ENCODE assay signal across 10 mouse cellular contexts in genomic region chr12:21511043-21511665, GRCm38 (mm10).
DNase-seq lines count a peak whose midpoint lies in the region; ATAC-seq and TF ChIP-seq lines count a peak whose summit lies in the region.
"Had no signal": no experiment of that assay in that cellular context is flagged by ENCODE, and none has a peak within 500 bp of the region (broad histone marks: within the 10 kb centered on the region; RNA-seq: fewer than 3 reads in every experiment).

No protein-coding gene starts in this region.

- H3K4me3 ChIP-seq in forebrain, embryonic 11.5 days (ENCODE audit: low read depth, low read length), result no peak overlapping the region
- H3K4me3 ChIP-seq in forebrain, embryonic 10.5 days, result no peak overlapping the region
- H3K4me3 ChIP-seq in hindbrain, postnatal 0 days (ENCODE audit: low read length), result no peak overlapping the region
- no peak overlapping the region for H3K4me3 ChIP-seq in midbrain, embryonic 11.5 days (ENCODE audit: low read depth, low read length)
- H3K4me3 ChIP-seq: liver, embryonic 12.5 days had no signal

- H3K9me3 ChIP-seq in forebrain, embryonic 11.5 days (ENCODE audit: control insufficient read depth, low read length), result no peaks in the 10 kb centered on the region; the same call in 1 of the 2 replicates
- H3K9me3 ChIP-seq in forebrain, embryonic 10.5 days, result peaks cover 9% of the 10 kb centered on the region; the same call in 1 of the 2 replicates
- H3K9me3 ChIP-seq in hindbrain, postnatal 0 days (ENCODE audit: low read length), result no peaks in the 10 kb centered on the region
- no peaks in the 10 kb centered on the region for H3K9me3 ChIP-seq in midbrain, embryonic 11.5 days (ENCODE audit: control insufficient read depth, low read length)
- H3K9me3 ChIP-seq: liver, embryonic 12.5 days had no signal

- H3K27ac ChIP-seq in forebrain, embryonic 11.5 days (ENCODE audit: low read depth, low read length), result no peak overlapping the region
- no peak overlapping the region for H3K27ac ChIP-seq in forebrain, embryonic 10.5 days
- peak overlapping the region; percentile 42; the same call in 1 of the 2 replicates for H3K27ac ChIP-seq in hindbrain, postnatal 0 days
- H3K27ac ChIP-seq in midbrain, embryonic 11.5 days (ENCODE audit: low read depth, low read length), result no peak overlapping the region
- H3K27ac ChIP-seq: liver, embryonic 12.5 days had no signal

- intact Hi-C loops in heart, postnatal 14 days (cut with DNase I), result no loop called here

- H3K4me2 ChIP-seq in forebrain, embryonic 11.5 days (ENCODE audit: low read depth, low read length, severe bottlenecking), result no peak overlapping the region
- no peak overlapping the region for H3K4me2 ChIP-seq in hindbrain, postnatal 0 days (ENCODE audit: low read depth, low read length)
- H3K4me2 ChIP-seq in midbrain, embryonic 11.5 days, result no peak overlapping the region
- H3K4me2 ChIP-seq: liver, embryonic 12.5 days had no signal

- no peaks in the 10 kb centered on the region for H3K4me1 ChIP-seq in forebrain, embryonic 11.5 days (replicated peaks; ENCODE audit: control insufficient read depth, insufficient read depth, low read length)
- H3K4me1 ChIP-seq in forebrain, embryonic 10.5 days, result peaks cover 12% of the 10 kb centered on the region; the same call in 1 of the 2 replicates
- H3K4me1 ChIP-seq in hindbrain, postnatal 0 days (ENCODE audit: insufficient read depth, low read length), result no peaks in the 10 kb centered on the region
- H3K4me1 ChIP-seq in midbrain, embryonic 11.5 days (ENCODE audit: control insufficient read depth, insufficient read depth, low read length), result no peaks in the 10 kb centered on the region; the same call in 1 of the 2 replicates
- H3K4me1 ChIP-seq: liver, embryonic 12.5 days had no signal

- ATAC-seq in forebrain, embryonic 11.5 days (replicated peaks; ENCODE audit: low FRiP score), result 0 out of 2 replicates have a peak, but pooled peaks have one; percentile 21
- peak; percentile 81 for ATAC-seq in hindbrain, postnatal 0 days
- ATAC-seq in midbrain, embryonic 11.5 days (ENCODE audit: low FRiP score), result peak; percentile 72
- ATAC-seq: liver, embryonic 12.5 days had no signal

- 75% methylated on average over 8 of the region's 8 CpGs for WGBS in forebrain, embryonic 11.5 days
- WGBS in forebrain, embryonic 10.5 days, result 74% methylated on average over 8 of the region's 8 CpGs
- WGBS in hindbrain, postnatal 0 days, result 60% methylated on average over 8 of the region's 8 CpGs
- 62% methylated on average over 8 of the region's 8 CpGs for WGBS in midbrain, embryonic 11.5 days

- no peak for TF ChIP-seq CTCF in hindbrain, postnatal 0 days (IDR thresholded peaks at IDR 0.05; ENCODE audit: low read depth)

- DNase-seq in forebrain, embryonic 11.5 days (ENCODE audit: low spot score), result no peak
- DNase-seq in forebrain, embryonic 10.5 days (ENCODE audit: extremely low spot score, low spot score), result no peak
- peak; percentile 51 for DNase-seq in hindbrain, postnatal 0 days (ENCODE audit: low spot score)
- no peak for DNase-seq in midbrain, embryonic 11.5 days (ENCODE audit: low spot score, missing footprints)
- DNase-seq in right cerebral cortex, postnatal 36 days (ENCODE audit: low spot score in 2 of 2), result peak; percentile 75 to 85
- DNase-seq in adrenal gland, postnatal 14 days, result no peak
- DNase-seq in heart, postnatal 14 days, result no peak
- no peak for DNase-seq in spleen, postnatal 4 days (ENCODE audit: low spot score in 2 of 2)
- DNase-seq: gastrocnemius, postnatal 36 days had no signal

- no peaks in the 10 kb centered on the region for H3K36me3 ChIP-seq in forebrain, embryonic 11.5 days (ENCODE audit: control insufficient read depth, insufficient read depth, low read length)
- no peaks in the 10 kb centered on the region for H3K36me3 ChIP-seq in forebrain, embryonic 10.5 days (replicated peaks)
- H3K36me3 ChIP-seq in hindbrain, postnatal 0 days (ENCODE audit: insufficient read depth, low read length), result no peaks in the 10 kb centered on the region
- H3K36me3 ChIP-seq in midbrain, embryonic 11.5 days (ENCODE audit: control insufficient read depth, insufficient read depth, low read length), result no peaks in the 10 kb centered on the region
- H3K36me3 ChIP-seq: liver, embryonic 12.5 days had no signal

- H3K9ac ChIP-seq in forebrain, embryonic 11.5 days (ENCODE audit: low read length), result no peak overlapping the region
- no peak overlapping the region for H3K9ac ChIP-seq in hindbrain, postnatal 0 days (replicated peaks; ENCODE audit: low read length)
- H3K9ac ChIP-seq in midbrain, embryonic 11.5 days (ENCODE audit: low read length), result no peak overlapping the region
- H3K9ac ChIP-seq: liver, embryonic 12.5 days had no signal

- no peaks in the 10 kb centered on the region for H3K27me3 ChIP-seq in forebrain, embryonic 11.5 days (ENCODE audit: control insufficient read depth, insufficient read depth, low read length)
- H3K27me3 ChIP-seq in forebrain, embryonic 10.5 days (ENCODE audit: poor library complexity, severe bottlenecking), result no peaks in the 10 kb centered on the region
- H3K27me3 ChIP-seq in hindbrain, postnatal 0 days (ENCODE audit: insufficient read depth, low read length), result no peaks in the 10 kb centered on the region
- H3K27me3 ChIP-seq in midbrain, embryonic 11.5 days (ENCODE audit: control insufficient read depth, insufficient read depth, low read length), result no peaks in the 10 kb centered on the region
- H3K27me3 ChIP-seq: liver, embryonic 12.5 days had no signal

Comparison
In these comparisons a context has a peak if more than half of its experiments do, and no peak if none do; other contexts are left out.
1. ATAC-seq: peak in every context shown above with its lines; median percentile 81 in hindbrain, postnatal 0 days; 72 in midbrain, embryonic 11.5 days; 21 in forebrain, embryonic 11.5 days.
2. DNase-seq: peak in hindbrain, postnatal 0 days (single experiment) and right cerebral cortex, postnatal 36 days (2 of 2); none in forebrain, embryonic 11.5 days (single experiment), forebrain, embryonic 10.5 days (single experiment), midbrain, embryonic 11.5 days (single experiment), adrenal gland, postnatal 14 days (single experiment), heart, postnatal 14 days (0 of 2) and spleen, postnatal 4 days (0 of 2).